Mouse (Mus musculus): Measurements from ENCODE around the gene Gm21317.
"Not testable (repeated sequence)": the region's sequence is repeated elsewhere in the genome, so short reads cannot be mapped to it uniquely, and the experiment has no call there.

Gm21317 gene

DNA sequence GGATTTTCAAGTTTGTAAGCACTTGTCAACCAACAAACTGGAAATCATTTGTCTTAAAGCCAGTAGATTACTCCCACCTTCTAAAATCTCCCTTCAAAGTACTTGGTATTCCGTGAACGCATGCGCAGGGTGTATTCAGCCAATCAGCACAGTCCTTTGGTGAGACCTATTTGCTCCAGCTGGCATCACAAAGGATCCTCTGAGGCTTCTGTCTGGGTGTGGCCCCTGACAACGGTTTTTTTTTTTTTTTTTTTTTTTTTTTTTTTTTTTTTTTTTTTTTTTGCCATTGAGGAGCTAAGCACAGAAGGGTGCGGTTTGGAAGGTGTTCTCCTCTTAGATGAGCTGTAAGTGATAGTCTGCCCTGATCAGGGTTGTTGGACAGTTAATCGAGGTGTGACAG lies at the start of gene Gm21317:
TSS of gene Gm21317 (plus strand) at position 301 of the 400 bp plus-strand sequence.
- DNase-seq (ENCODE audit: low spot score): not testable (repeated sequence)
